Mouse (Mus musculus): ENCODE results near the gene Hsh2d.

The Hsh2d gene

DNA sequence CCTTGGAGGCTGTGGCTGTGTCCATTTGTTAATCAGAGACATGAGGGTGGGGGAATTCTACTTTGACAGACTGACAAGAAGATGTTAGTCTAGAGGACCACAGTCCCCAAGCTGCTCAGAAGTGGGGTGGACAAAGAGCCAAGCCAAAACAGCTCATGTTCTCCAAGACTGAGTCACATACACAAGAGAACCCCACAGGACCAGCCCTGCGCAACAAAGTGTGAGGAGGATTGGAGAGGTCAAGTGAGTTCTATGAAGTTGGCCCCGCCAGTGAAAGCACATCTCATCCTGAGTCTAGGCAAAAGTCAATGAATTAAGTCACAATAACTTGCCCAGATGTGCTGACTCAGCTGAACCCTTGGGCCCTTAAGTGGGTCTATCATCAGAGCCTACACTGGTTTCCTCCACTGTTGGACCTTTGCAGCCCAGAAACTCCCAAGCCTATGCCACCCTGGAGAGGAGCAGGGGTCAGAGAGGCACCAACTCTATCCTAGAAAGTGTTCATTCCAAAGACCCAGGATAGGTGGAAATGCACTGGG, 1.6 kb upstream of the Hsh2d start:
- DNase-seq (ENCODE audit: low read depth, low spot score), result no peak

DNA sequence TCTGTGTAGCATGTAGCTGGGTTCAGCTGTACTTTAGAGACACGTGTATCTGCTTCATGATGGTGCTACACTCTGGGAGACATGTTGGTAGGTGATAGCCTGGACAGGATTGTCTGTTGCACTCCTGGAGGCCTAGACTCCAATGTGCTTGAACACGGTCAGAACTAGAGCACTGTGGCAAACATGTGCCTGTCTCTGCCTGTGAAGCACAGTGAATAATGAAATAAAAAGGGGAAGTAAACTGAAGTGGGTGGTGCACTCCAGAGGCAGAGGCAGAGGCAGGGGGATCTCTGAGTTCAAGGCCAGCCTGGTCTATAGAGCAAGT, 739 bp downstream of the Hsh2d start:
- DNase-seq (ENCODE audit: low read depth, low spot score), result no peak

DNA sequence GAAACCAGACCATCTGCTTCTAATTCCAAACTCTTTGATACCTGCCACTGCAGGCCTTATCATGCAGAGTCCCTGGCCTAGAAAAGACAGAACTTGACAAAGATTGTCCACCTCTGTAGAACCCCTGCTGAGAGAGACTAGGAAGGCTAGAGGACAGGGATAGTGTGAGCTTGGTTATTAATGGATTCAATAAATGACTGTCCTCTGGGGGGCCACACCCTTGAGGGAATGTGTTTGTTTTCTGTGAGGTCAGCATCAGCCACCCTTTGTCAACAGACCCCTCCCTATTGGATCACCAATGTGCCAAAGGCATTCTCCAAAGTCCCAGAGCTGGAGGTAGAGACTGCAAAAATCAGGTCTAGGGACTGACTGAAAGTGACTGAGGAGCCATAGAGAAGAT, 2.6 kb downstream of the Hsh2d start:
- no peak for DNase-seq (ENCODE audit: low read depth, low spot score)

DNA sequence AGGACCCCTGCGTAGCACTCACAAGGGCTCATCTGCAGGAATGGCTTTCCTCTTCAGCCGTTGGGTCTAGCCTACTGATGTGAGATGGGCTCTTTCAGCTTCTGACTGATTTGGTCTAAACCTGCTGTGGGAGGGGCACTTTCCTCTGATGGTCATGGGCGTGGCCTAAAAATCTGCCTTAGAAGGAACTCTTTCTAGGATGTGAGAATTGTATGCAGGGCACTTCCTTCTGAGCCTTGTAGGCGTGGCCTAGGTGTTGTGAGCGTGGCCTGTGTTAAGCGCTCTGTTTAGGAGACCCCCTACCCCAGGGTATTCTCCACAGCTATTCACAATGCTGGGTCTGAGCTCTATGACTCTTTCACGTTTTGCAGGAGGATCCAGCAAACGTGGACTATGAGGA, 8.6 kb downstream of the Hsh2d start:
- no peak for DNase-seq (ENCODE audit: low read depth, low spot score)

DNA sequence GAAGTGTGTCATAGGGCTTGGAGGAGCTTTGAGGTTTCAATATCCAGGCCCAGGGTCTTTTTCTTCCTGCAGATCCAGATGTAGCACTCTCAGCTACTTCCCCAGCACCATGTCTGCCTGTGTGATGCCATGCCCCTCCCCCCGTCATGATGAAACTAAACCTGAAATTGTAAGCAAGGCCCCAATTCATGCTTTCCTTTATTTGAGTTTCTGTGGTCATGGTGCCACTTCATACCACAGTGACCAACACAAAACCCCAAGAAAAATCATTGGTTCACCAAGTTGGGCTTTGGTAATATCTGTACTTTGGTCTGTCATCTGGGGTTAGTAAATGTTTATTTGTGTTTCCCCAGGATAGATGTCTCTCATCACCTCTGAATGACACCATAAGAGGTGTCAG, 19.1 kb downstream of the Hsh2d start:
- DNase-seq (ENCODE audit: low read depth, low spot score), result no peak

DNA sequence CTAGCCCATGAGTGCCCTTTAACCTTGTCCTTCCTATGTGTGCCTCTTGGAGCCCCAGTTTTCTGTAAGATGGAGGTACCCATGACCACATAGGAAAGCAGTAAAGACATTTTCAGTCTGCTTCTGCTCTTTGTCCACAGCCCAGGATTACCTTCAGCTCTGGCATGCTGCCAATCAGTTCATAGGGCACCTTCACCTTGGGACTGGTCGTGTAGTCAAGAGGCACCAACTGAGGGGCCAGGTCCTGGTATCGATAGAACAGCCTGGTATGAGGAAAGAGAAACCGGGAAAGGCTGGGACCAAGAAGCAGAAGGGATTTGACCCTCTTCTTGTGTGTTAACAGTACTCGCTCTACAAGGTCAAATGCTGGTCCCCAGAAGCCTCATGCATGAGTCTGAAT, 20.8 kb downstream of the Hsh2d start:
- DNase-seq (ENCODE audit: low read depth, low spot score), result no peak

DNA sequence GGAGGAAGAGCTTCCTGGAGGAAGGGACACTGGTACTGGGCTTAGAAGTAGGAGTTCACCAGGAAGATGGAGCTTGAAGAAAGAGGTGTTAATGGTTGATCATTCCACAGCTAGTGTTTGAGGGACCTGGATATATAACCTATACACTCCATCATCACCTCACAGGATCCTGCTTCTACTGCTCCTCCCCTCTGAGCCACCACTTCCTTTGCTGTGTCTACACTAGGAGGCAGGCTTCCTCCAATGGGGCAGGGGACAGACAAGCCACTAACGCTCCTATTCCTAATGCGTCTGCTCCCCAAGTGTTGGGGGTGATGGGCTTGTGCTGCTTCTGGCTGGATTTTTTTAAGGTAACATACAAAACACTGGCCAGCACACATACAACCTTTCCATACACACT, 21.3 kb downstream of the Hsh2d start:
- DNase-seq (ENCODE audit: low read depth, low spot score), result no peak

DNA sequence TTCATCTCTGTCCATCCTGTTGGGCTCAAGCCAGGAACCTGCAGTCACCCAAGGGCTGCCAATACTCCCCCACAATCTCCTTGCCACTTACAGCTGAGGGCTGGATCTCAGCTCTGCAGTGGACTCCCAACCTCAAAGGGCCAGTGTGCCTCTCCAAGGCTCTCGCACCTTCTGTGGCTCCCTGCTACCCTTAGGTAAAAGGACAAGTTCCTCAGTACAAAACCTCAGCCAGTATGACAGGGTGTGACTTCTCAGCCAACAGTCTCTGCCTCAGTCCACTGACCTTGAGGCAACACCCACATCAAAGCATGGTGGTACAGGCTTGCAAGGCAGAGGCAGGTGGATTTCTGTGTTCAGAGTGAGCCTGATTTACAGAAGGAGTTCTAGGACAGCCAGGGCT, 22.4 kb downstream of the Hsh2d start:
- no peak for DNase-seq (ENCODE audit: low read depth, low spot score)

DNA sequence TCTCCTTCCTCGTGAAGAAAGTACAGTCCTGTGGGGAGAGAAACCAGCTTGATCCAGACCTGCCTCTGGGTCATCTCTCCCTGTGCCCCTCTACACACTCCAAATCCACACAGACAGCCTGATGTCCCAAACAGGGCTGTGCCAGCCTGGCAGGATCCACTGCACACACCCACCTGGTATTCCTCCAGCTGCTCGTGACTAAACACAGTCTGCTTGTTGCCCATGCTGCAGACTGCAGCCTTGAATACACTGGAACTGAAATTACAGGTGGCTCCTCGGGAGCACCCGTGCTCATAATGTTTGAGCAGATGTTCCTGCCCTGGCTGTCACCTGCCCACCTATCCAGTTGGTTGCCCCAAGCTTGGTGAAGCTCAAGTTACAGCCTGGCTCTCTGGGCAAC, 23.3 kb downstream of the Hsh2d start, which contains the start of gene Cib3:
Cib3 (minus strand) TSS at position 87 of the 400 bp plus-strand sequence.
- no peak for DNase-seq (ENCODE audit: low read depth, low spot score)

DNA sequence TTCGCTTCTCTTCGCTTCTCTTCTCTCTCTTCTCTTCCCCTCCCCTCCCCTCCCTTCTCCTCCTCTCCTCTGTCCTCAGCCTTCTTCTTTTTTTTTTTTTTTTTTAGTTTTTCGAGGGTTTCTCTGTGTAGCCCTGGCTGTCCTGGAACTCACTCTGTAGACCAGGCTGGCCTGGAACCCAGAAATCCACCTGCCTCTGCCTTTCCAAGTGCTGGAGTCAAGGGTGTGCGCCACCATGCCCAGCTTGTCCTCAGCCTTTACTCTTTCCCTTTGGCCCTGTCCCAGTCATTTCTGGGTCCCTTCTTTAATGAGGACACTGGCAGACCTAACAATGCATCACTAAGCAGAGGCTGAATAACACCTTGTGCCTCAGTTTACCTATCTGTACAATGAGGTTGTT, 24.1 kb downstream of the Hsh2d start, which contains the start of gene Gm11034:
Gm11034 (minus strand) TSS at position 101 of the 400 bp plus-strand sequence.
- no peak for DNase-seq (ENCODE audit: low read depth, low spot score)

DNA sequence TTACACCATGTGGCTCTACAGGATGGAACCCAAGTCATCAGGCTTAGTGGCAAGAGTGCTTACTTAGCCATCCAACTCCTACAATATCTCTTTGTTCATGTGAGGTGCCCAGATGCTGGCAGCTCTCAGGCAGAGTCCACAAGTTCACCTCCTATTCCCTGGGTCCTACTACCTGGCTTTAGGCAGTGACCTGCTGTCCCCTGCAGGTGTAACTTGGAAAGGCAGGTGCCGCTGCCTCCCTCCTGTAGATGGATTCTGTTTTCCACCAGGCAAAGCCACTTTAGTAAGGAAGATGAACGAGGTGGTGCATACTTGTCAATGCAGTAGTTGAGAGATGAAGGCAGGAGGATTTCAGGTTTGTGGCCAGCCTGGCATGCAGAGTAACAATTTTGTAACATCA, 25.6 kb downstream of the Hsh2d start:
- DNase-seq (ENCODE audit: low read depth, low spot score), result no peak

DNA sequence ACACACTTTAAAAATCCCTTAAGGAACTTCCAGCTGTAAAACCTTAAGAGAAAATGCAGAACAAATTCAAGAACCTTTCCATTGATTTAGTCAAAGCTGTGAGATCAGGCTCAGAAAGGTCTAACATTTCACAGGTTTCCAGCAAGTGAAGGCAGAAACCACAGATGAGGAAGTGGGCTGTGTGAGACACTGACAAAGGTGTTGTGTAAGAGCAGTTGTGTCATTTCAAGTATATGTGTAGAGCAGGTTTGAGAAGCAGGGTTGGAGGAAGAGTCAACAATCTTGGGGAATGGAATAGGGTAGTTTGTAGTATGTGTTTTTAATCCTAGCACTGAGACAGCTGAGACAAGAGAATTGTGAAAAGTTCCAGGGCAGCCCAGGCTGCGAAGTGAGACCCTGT, 26.4 kb downstream of the Hsh2d start:
- no peak for DNase-seq (ENCODE audit: low read depth, low spot score)

DNA sequence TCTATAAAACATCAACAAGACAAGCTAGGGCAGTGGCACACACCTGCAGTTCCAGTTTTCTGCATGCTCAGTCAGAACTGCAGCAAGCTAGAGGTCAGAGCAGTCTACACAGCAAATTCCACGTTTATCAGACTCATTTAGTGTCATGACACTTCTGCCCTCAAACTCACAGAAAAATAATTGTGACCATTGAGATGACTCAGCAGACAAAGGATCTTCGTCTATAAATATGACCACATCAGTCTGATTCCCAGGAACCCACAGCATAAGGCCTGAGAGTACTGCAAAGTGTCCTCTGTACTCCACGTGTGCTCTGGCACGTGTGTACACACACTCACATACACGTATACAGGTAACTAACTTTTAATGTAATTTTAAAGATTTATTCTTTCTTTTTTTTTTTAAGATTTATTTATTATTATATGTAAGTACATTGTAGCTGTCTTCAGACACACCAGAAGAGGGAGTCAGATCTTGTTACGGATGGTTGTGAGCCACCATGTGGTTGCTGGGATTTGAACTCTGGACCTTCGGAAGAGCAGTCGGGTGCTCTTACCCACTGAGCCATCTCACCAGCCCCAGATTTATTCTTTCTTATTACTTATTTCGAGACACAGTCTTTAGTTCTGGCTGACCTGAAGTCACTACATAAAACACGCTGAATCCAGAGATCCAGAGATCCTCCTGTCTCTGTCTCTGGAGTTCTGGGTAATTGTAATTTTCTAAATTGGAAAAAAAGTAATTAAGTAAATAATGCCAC, 29.5 kb downstream of the Hsh2d start:
- no peak for DNase-seq (ENCODE audit: low read depth, low spot score)

DNA sequence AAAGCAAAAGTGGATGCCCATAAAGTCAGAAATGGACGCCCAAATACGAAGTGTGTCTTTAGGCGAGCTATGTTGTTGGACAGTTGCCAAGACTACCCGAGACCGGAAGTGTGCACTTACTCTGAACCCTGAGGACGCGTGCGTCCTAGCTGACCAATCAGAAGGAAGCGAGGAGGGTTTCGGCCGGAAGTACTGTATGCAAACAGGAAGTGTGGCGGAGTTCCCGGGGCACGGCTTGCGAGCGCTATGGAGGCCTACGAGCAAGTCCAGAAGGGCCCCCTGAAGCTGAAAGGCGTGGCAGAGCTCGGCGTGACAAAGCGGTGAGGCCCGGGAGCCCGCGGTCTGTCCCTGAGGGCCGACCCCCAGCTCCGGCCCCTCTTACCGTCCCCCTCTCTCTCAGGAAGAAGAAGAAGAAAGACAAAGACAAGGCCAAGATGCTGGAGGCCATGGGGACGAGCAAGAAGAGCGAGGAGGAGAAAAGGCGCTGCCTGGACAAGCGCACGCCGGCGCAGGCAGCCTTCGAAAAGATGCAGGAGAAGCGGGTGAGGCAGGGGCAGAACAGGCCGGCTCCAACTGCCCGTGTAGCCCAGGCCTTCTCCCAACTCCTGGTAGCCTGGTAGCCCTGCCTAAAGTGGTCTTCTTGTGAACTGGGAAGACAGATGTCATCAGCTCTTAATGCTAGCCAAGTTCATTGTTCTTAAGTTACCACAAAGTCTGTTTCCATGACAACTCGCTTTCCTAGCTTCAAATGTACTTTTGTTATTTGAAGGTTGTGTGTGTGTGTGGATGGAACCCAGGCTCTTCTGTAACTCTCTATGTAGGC, 30.3 kb downstream of the Hsh2d start, which contains the start of gene Fam32a:
Fam32a (plus strand) TSS at position 190 of the 823 bp plus-strand sequence.
- DNase-seq (ENCODE audit: low read depth, low spot score), result peak; percentile 91

DNA sequence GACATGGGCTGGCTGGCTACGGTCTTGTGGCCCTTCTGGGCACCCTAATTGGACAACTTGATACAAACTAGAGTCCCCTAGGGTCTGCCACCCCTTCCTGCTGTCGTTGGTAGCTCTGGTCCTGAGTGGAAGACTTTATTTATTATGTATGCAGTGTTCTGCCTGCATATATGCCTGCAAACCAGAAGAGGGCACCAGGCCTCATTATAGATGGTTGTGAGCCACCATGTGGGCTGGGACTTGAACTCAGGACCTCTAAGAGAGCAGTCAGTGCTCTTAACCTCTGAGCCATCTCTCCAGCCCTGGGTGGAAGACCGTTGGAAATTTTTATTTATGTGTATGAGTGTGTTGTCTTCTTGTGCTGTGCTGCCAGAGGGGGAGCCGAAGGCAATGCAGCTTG, 31.3 kb downstream of the Hsh2d start:
- no peak for DNase-seq (ENCODE audit: low read depth, low spot score)

DNA sequence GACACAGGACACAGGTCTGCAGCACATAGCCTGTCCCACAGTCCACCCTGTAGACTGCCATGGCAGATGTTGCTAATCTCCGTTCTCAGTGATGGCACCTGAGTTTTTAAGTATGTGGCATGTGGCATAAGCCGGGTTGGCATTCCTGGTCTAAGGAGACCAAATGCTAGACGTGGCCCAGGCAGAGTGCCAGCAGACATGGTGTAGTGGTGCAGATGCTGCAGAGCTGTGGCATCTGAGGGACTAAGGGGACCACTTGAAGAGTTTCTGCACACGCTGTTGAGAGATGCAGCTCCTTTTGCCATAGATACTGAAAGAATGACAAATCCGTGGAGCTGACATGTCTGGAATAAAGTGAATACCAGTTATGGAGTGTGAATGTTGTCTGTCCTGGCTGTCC, 33.2 kb downstream of the Hsh2d start:
- DNase-seq (ENCODE audit: low read depth, low spot score), result no peak

DNA sequence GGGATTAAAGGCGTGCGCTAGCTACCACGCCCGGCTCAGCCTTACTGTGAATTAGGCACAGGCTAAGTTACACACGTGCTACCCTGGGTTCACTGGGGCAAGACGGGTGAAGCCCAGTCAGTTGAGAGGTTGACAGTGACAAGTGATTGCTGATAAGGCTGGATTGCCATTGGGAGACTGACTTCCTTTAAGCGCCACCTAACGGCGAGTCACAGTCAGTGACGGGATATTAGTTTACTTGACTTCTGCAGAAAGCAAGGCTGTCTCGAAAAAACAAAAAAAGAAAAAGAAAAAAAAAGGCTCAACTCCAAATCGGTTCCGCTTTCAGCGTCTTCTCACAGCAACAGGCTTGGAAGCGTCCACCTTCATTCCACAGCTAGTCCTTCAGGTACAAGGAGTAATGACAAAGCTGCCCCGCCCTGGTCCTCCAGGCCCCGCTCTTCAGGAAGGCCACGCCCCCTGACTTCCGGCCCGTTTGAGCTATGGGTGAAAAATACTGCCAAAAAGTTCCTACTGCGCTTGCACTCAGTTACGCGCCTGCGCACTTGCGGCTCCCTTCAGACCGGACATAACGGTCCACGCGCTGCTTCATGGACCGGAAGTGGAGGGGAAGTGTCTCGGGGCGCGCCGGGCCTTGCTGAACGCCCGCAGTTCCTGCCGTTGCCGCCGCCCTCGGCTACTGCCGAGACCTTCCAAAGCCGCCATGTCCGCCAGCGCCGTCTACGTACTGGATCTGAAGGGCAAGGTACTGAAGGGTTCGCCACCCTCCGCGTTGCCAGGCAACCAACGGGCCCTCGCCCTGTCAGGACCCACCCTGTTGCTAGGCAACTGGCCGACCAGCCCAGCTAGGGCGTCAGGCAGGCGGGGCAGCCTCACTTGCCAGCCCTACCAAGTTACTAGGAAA, 50.3 kb downstream of the Hsh2d start, which contains the start of gene Ap1m1:
Ap1m1 (plus strand) TSS at position 520 of the 904 bp plus-strand sequence.
- peak; percentile 97 for DNase-seq (ENCODE audit: low read depth, low spot score)

DNA sequence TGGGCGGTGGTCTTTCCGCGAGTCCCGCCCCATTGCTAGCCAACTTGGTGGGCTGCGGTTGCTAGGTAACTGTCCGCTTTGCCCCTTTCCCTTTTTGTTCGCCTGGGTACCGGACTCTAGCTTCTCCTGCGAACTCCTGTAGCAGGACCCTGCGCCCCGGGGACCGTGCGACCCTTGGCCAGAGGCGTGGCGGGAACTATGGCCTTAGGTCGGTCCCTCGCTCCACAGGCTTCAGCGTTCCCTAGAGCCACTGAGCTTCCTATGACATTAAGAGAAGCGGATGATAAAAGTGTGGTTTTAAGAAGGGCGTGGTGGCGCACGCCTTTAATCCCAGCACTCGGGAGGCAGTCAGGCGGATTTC, 50.9 kb downstream of the Hsh2d start:
- DNase-seq (ENCODE audit: low read depth, low spot score), result no peak

DNA sequence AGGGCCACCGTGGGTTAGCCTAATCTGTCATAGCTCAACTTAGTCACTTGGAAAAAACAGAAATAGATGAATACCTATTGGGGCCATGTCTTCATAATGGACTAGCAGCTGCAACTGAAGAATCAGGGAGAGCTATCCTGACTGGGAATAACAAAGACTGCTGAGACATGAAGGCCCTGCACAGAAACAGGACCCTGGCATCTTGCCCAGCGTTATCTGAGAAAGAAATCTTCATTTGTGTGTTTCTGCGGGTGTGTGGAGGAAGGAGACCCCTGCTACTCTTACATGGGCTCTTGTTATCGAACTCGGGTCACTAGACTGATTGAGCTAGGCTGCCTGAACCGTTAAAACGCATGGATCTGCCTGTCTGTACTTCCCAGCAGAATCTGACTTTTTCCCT, 51.5 kb downstream of the Hsh2d start:
- DNase-seq (ENCODE audit: low read depth, low spot score), result no peak

DNA sequence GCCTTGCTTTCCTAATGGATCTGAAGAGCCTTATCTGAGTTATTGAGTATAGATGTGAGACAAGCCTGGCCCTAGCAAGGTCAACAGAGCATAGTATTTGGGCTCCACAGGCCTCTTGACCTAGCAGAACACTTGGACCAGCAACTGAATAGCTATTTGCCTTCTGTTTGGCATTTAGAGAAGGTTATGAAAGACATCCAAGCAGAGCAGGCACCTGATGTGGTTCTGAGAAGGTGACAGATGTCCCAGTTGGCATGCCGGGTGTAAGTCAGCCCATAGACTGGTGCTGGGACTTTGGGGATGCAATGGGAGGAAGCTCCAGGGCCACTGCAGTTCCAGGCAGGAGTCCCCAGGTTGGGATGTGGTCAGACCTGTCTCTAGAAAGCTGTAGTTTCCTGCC, 52.8 kb downstream of the Hsh2d start:
- no peak for DNase-seq (ENCODE audit: low read depth, low spot score)

DNA sequence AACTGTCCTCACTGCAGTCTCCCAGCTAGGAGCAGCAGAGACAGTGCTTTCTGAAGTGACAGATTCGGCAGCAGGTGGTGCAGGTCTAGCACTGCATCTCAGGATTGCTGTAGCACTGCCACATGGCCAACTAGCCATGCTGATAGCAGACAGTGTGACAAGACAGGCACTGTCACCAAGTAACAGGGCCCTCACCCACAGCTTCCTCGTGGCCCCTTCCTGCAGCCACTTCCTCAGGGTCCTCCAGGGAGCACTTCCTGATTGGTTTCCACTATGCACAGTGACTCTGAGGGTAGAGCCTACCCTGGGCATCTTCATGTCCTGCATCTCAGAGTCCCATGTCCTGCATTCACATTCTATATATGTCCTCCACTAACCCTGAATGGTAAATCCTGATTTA, 55.2 kb downstream of the Hsh2d start:
- no peak for DNase-seq (ENCODE audit: low read depth, low spot score)

Data from brain, embryonic 18.5 days (tissue).